Mouse (Mus musculus) right cerebral cortex, postnatal 25 days (tissue): Measurements from ENCODE around the gene Olfr1359.
"Not testable (repeated sequence)": the region's sequence is repeated elsewhere in the genome, so short reads cannot be mapped to it uniquely, and the experiment has no call there.

Source experiments
- DNase-seq: peaks from one replicate; pipeline ENCODE4 v3.0.0; 2022

Gene Olfr1359

DNA sequence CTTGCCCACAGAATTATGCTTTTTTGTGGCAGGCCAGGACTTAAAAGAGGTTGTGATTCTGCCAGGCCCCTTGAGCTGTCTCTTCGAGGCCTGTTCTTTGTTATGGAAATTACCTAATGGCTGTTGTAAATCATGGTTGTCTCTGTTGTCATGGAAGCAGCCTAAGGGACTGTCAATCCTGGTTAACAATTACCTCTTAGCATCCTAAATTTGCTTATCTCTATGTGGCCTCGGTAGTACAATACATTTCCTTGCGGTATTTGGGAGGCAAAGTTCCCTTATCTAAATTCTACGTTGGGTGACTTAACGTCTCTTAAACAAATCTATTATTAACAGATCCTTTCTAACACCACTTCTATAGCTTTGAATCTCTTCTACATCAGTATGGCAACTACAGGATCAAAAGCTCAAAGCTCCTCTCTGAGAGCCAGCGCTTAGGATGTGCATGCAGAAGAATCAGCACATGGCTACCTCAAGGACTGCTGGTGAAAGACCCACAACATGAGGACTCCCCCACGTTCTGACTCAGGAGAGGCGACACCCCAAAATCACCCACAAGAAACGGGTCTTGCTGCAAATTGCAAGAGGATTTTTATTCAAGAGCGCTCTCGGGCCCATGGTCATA is 30.1 kb downstream of the Olfr1359 start:
- no peak for DNase-seq

DNA sequence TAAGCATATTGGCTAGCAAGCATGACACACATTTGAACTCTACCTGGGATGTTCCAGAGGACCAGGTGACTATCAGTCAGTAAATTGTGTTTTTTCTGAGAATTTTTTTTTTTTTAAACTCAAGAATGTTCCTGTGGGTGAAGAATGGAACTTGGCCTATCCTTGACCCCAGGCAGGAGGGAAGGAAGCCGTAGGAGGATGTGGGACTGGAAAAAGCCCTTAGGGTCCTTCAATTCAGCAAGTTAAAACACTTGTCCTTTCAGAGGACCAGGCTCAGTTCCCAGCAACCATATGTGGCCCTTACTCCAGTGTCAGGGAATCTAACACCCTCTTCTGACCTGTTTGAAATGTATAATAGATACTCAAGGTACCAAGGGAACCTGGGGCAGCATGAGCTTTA is 31.6 kb downstream of the Olfr1359 start:
- no peak for DNase-seq

DNA sequence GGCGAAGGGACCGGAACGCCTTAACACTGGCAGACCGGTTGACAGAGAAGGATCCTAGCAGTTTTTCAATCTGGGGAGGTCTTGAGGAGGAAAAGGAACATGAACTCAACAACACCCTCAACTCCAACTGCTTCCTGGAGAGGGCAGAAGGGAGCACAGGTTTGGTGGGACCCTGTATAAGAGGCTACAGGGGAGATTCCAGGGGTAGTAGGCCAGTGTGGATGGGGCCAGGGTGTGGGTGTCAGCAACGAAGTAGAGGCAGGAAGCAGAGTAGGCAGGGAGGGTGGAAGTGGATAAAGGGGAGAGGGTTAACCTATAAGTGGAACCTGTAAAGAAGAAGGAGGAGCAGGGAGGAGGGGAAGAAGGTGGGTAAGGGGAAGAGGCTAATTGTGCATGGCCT is 35.6 kb downstream of the Olfr1359 start:
- DNase-seq, result no peak

DNA sequence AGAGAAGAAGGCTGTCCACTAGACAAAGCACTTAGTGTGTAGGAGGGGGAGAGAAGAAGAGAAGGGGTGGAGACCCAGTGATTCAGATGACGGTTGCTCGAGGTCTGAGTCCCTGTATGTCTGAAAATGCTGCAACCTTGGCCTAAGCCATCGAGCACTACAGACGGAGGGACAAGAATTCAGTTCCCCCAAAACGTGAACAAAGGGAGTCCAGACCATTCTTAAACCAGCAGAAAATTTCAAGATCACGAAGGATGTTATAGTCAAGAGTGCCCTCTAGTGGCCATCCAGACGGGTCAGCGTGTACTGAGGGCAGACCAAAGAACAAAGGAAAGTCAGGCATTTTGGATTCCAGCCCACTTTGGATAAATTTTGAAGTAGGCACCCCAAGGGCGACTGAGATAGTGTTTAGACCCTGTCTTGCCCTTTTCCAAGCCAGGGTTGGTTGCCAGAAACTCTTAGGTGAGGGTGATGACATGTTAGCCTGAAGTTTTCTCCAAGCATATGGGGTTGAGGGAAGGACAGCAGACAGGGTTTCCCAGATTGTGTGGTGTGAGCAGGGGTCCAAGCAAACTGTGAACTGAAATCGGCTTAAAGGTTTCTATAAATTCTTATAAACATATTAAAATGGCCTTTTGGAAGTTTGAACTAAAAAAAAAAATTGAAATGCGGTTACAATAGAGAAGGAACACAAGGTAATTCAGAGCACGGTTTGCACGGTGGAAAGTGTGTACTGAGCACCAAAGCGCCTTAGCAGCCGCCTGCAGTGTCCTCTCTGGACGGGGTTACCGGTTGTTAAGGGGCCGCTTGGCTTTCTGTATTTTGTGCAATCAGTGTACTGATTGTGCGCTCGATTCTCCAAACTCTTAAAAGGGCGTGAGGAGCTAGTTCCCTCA is 36.3 kb downstream of the Olfr1359 start:
- peak; percentile 63 for DNase-seq

DNA sequence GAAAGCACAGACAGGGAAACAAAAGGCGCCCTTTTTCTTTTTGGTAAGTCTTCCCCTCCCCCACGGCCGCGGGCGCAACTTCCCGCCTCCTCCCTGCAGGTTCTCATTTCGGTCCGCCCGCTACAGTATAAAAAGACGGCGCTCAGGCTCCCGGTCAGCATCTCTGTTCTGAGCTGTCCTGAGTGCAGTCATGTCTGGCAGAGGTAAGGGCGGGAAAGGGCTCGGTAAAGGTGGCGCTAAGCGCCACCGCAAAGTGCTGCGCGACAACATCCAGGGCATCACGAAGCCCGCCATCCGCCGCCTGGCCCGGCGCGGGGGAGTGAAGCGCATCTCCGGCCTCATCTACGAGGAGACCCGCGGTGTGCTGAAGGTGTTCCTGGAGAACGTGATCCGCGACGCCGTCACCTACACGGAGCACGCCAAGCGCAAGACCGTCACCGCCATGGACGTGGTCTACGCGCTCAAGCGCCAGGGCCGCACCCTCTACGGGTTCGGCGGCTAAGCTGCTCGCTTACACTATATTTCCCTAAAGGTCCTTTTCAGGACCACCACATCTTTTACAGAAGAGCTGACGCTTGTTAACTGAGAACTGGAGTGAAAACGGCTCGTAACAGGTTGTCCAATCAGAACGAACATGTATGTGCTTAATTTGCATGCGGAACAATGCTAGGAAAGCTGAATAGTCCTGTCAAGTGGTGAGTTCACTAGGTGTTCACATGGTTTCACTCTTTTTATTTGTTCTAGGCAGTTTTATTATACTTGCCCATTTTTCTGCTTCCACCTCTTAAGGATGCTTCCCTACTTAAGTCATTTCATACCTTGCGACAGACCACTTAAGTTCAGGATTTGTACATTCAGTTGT is 37.2 kb downstream of the Olfr1359 start, which contains the start of gene Hist1h4j:
Hist1h4j (plus strand) TSS at position 159 of the 862 bp plus-strand sequence.
- peak; percentile 78 for DNase-seq

DNA sequence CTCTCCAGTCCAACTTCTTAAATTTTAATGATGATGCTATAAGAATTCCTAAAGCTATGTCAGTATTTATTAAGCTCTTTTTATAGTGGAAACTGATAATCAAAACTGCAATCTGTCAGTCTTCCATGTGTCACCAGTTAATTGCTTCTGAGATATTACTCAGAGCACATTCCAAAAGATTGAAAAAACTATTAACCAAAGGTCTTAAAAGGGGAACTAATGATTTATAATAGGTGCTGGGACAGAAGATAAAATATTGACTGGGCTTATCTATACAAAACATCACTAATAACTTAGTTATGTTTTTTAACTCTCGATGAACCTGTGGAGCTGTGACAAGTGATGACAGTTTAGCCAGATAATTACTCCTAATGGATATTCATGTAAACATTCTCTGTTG is 47.1 kb downstream of the Olfr1359 start:
- no peak for DNase-seq

DNA sequence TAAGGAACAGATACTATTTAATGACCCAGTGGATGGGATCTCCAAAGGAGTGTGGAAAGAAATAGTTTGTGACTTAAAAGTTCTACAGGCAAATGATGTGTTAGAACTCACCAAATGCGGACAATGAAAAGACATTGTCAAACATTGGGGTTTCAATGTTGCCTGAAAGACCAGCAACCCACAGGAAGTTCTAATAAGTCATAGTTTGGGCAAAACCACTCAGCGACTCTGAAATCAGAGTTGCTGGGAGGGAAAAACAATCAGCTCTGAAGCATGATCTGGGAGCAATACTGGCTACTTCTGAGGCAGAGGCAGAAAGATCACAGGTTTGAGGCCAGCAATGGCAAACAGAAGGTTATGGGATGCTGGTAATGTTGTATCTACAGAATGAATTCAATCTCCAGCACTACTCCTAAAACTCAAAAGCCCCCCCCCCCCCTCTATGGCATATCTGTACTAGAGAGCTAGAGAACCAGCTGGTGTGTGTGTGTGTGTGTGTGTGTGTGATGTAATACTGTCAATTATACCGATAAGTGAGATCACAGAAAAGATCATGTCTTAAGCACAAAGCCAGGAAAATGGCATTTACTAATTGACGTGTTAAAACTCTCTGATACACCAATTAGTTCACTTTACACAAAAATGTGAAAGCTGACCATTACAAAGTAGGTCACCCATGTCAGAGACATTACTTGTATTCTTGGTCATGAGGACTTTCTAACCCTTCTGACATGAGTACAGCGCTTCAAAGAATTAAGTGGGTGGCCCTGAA is 51.7 kb downstream of the Olfr1359 start:
- DNase-seq, result no peak

DNA sequence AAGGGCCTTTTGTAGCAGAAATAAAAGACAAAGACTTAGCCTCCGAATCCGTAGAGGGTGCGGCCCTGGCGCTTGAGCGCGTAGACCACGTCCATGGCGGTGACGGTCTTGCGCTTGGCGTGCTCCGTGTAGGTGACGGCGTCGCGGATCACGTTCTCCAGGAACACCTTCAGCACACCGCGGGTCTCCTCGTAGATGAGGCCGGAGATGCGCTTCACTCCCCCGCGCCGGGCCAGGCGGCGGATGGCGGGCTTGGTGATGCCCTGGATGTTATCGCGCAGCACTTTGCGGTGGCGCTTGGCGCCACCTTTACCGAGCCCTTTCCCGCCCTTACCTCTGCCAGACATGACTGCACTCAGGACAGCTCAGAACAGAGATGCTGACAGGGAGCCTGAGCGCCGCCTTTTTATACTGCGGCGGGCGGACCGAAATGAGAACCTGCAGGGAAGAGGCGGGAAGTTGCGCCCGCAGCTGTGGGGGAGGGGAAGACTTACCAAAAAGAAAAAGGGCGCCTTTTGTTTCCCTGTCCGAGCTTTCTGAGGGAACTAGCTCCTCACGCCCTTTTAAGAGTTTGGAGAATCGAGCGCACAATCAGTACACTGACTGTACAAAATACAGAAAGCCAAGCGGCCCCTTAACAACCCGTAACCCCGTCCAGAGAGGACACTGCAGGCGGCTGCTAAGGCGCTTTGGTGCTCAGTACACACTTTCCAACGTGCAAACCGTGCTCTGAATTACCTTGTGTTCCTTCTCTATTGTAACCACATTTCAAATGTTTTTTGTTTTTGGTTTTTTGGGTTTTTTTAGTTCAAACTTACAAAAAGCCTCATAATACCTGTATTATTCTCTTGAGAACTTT is 52.5 kb downstream of the Olfr1359 start, which contains the start of gene Hist1h4k:
Hist1h4k (minus strand) TSS at position 347 of the 859 bp plus-strand sequence.
- DNase-seq, result peak; percentile 94

DNA sequence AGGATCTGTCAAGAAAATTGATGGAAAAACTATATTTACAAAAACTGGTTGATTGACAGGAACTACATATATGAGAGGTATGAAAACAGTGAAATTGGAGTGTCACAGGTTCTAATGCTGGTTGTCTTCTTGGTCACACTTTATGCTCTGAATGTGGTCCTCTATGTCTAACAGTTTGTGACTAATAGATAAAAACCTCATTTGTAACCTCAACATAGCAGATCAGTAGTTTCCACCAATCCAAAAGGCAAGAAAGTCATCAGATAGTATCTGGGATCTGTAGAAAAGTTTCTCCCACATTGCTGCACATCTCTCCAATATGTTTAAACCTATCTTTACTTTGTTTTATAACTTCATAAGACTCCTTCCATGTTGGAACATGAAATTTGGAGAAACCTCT is 53.5 kb downstream of the Olfr1359 start:
- no peak for DNase-seq

DNA sequence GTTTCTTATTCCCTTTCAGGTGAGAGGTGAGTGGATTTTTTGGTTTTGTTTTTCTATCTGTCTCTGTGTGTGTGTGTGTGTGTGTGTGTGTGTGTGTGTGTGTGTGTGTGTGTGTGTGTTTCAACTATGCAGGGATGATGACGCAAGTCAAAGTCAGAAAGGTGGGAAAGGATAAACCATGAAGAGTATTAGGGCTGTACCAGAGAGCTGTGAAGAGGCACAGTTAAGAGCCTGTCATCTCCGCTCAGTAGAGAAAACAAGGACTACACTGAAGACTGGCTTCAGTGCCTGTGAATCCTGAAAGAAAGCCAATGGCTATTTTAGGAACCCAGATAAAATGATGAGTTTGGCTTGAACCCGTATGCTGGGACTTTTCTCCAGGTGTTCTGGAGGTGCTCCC is 53.9 kb downstream of the Olfr1359 start:
- no peak for DNase-seq

DNA sequence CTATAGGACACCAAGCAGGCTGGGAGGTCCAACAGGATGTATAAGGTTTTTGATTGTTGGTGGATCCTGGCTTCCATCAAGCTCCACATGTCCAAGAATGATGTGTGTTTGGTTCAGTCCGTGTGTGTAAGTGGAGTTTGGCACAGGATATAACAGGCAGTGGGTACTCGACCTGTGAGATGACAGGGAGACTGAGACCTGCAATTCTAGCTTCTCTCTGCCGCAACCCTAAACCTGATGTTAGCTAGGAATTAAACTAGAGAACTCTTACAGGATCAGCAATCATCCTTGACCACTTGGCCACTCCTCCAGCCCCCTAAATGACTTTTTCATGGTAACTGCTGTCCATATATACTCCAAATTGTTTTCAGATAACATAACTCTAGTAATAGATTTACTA is 54.4 kb downstream of the Olfr1359 start:
- DNase-seq, result no peak

DNA sequence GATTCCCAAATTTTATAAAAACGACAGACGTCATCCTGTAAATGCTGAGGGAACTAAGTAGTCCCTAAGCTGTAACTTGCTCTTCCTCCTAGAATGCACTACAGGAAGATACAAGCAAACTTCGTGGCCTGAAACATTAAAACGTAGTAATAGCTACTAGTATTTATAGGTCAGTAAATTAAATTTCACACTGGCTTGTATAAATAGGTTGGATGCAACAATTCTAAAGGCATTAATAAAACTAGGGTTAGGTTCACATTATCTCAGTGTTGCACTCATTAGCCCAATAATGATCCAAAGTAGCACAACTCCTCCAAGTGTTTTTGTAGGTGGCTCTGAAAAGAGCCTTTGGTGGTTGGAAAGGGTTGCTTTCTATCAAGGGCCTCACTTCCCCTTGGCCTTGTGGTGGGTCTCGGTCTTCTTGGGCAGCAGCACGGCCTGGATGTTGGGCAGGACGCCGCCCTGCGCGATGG is 55.2 kb downstream of the Olfr1359 start:
- no peak for DNase-seq

DNA sequence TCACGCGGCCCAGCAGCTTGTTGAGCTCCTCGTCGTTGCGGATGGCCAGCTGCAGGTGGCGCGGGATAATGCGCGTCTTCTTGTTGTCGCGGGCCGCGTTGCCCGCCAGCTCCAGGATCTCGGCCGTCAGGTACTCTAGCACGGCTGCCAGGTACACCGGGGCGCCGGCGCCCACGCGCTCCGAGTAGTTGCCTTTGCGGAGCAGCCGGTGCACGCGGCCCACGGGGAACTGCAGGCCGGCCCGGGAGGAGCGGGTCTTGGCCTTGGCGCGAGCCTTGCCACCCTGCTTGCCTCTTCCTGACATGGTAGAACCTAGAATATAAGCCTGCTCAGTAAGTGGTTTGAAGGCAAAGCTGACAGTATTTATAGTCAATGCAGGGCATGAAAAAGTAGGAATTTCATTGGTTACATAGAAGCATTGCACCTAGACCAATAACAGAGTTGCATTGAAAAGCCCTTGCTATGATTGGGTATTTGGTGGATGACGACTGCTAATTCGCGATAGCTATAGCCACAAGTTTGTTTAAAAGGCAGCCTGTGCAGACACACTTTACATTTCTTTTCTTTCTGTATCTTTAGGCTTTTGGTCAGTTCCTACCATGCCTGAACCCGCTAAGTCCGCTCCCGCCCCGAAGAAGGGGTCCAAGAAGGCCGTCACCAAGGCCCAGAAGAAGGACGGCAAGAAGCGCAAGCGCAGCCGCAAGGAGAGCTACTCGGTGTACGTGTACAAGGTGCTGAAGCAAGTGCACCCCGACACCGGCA is 55.8 kb downstream of the Olfr1359 start, which contains the start of the genes Hist1h2ak and Hist1h2bn:
Hist1h2ak (minus strand) TSS at position 304 of the 762 bp plus-strand sequence.
Hist1h2bn (plus strand) TSS at position 600 of the 762 bp plus-strand sequence.
- DNase-seq, result peak; percentile 73

DNA sequence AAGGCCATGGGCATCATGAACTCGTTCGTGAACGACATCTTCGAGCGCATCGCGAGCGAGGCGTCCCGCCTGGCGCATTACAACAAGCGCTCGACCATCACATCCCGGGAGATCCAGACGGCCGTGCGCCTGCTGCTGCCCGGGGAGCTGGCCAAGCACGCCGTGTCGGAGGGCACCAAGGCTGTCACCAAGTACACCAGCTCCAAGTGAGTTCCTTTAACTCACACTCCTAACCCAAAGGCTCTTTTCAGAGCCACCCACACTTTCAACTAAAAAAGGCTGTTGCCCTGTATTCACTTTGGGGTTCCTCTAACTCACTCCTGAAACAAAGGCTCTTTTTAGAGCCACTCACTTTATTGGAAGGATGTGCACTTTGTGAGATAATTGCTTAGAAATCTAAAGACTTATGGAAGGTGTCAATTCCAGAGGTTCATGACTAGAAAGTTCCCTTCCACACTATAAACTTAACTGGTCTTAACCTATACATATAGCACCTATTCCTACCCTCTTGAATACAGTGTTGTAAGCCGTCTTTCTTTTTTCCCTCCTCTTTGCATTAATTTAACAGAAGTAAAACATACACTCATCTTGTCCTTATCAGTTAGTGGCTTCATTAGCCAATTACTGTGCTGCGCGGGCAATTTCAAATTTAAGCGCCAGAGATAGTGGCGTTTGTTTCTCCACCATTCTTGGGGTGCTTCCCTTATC is 56.5 kb downstream of the Olfr1359 start:
- DNase-seq, result not testable (repeated sequence)

DNA sequence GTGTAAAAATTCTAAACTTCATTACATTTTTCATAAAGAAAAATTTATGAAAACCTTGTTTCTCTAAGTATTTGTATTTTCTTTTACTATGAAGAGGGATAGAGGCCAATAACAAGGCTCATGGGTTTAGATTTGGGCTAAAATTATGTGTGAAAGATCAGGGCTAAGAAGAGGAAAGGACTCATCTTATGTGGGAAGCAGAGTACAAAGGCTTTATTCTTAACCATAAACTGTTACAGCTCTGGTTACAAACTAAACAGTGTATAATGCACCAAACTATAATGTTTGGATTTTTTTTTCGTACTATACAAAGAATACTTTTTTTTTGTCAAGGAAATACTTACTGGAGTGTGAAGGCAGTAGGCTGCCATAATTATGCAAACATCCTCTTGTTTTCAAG is 57.8 kb downstream of the Olfr1359 start:
- no peak for DNase-seq
